Mouse (Mus musculus) forebrain, embryonic 14.5 days (tissue): ENCODE data around the gene Snap91. TPM values are rescaled to one million over a fixed set of nuclear protein-coding genes. Genes with fewer than 3 reads are reported as not detected.

Source experiments
- ATAC-seq: fragments of 200-750 bp; cut with Nextera tagmentation; 2 replicates; pipeline ENCODE4 v1.8.0; 2017; ENCODE audit warnings: mild to moderate bottlenecking, moderate library complexity
- DNase-seq: peaks from one replicate; pipeline ENCODE4 v3.0.0-alpha.2; 2015; ENCODE audit warnings: low spot score
- H3K27ac ChIP-seq: fragments of 300-500 bp; sonication (generic); 2 replicates; pipeline ENCODE4 v1.5.1; 2014; ENCODE audit warnings: low read depth, mild to moderate bottlenecking, control low read depth, low read length, moderate library complexity
- H3K27me3 ChIP-seq: fragments of 300-500 bp; sonication (generic); replicated peaks from 2 replicates; pipeline ENCODE4 v1.6.1; 2014; ENCODE audit warnings: low read length, control low read depth, mixed read lengths; ENCODE audit not compliant: control insufficient read depth, insufficient read depth
- H3K36me3 ChIP-seq: fragments of 300-500 bp; sonication (generic); 2 replicates; pipeline ENCODE4 v1.6.1; 2014; ENCODE audit warnings: low read length, control low read depth; ENCODE audit not compliant: control insufficient read depth, insufficient read depth
- H3K4me1 ChIP-seq: fragments of 300-500 bp; sonication (generic); 2 replicates; pipeline ENCODE4 v1.6.1; 2014; ENCODE audit warnings: antibody characterized with exemption, low read length, control low read depth; ENCODE audit not compliant: control insufficient read depth, insufficient read depth
- H3K4me2 ChIP-seq: fragments of 300-500 bp; sonication (generic); 2 replicates; pipeline ENCODE4 v1.6.1; 2014; ENCODE audit warnings: mild to moderate bottlenecking, control low read depth, low read length
- H3K4me3 ChIP-seq: fragments of 300-500 bp; sonication (generic); 2 replicates; pipeline ENCODE4 v1.5.1; 2014; ENCODE audit warnings: low read depth, low read length, control low read depth
- H3K9ac ChIP-seq: fragments of 300-500 bp; sonication (generic); 2 replicates; pipeline ENCODE4 v1.6.1; 2014; ENCODE audit warnings: mild to moderate bottlenecking, low read length, control low read depth, moderate library complexity
- H3K9me3 ChIP-seq: fragments of 300-500 bp; sonication (generic); replicated peaks from 2 replicates; pipeline ENCODE4 v1.6.1; 2016; ENCODE audit warnings: low read length, control low read depth, mixed read lengths; ENCODE audit not compliant: control insufficient read depth
- WGBS: fragments of 180-500 bp; shearing (Covaris S2); extraction: QIAGEN DNeasy Blood & Tissue Kit; methylation state at CpG from one replicate; pipeline ENCODE4 v1.1.7; 2014; 5-methylcytosine and 5-hydroxymethylcytosine counted together
- polyA plus RNA-seq: library from polyadenylated mRNA; unstranded; fragments of >200 nt; fragmentation: Nextera tagmentation; extraction: Ambion mirVana; gene quantifications from 2 replicates; pipeline ENCODE4 v1.2.1, GENCODE M21; 2014

The Snap91 gene
- polyA plus RNA-seq, 1 experiment from 2014 or later: 43.1 TPM

- Histone ChIP-seq H3K27me3 (0 out of 2 replicates have a peak, but pooled peaks cover 6% of the 10 kb centered on the region), H3K4me2 (no peak overlapping the region), H3K9ac (no peak overlapping the region), H3K36me3 (no peaks in the 10 kb centered on the region), H3K4me1 (peaks cover 5% of the 10 kb centered on the region; the same call in 1 of the 2 replicates), H3K27ac (no peak overlapping the region), H3K9me3 (no peaks in the 10 kb centered on the region), H3K4me3 (no peak overlapping the region)
- WGBS: 86% methylated on average over 4 of the region's 4 CpGs
- DNase-seq (no peak), ATAC-seq (no peak)
Observed at GRCm38 (mm10) chr9:86873681-86874080, 6.8 kb downstream of the Snap91 start.

DNA sequence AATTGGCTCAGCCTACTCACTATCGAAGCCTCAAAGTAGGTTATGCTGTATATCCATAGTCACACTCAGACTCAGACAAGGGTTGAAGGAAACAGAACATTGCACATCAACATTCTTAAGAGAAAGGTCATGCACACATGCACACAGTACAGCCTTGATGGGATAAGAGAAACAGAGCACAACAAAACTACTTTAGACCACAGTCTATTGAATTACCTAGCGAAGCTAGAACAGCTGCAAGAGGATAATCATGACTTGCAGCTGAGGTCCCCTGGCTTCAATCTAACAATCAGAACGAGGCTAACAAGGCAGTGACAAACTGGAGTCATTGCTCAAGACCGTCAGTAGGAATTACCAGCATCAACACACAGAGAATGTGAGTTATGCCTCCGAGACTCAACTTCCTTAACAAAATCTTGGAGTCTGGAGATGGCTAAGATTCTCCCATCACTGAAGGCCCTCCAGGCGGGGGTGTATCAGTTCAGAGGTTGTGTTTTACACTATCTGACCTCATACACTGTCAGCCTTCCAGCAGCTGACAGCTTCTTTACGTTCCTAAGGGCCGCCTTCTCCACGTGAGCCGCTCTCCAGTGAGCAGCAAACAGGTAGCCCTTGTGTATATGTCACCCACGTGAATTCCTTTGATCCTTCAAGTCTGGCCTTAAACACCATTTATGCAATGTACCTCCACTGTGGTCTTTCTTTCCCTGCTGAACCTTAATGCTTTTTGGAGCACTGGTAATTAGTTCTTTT is 10.7 kb downstream of the Snap91 start:
- no peak for DNase-seq
- no peaks in the 10 kb centered on the region for H3K36me3 ChIP-seq
- H3K4me3 ChIP-seq: no peak overlapping the region
- no peak overlapping the region; the same call in 1 of the 2 replicates for H3K27ac ChIP-seq
- no peaks in the 10 kb centered on the region for H3K9me3 ChIP-seq
- H3K4me2 ChIP-seq: no peak overlapping the region
- 41% methylated on average over 11 of the region's 11 CpGs for WGBS
- H3K27me3 ChIP-seq: no peaks in the 10 kb centered on the region
- peaks cover 5% of the 10 kb centered on the region; the same call in 1 of the 2 replicates for H3K4me1 ChIP-seq
- H3K9ac ChIP-seq: no peak overlapping the region
- ATAC-seq: no peak

- 81% methylated on average over 4 of the region's 4 CpGs for WGBS
- H3K9ac ChIP-seq: no peak overlapping the region
- ATAC-seq: no peak
- no peaks in the 10 kb centered on the region for H3K9me3 ChIP-seq
- no peak overlapping the region for H3K4me2 ChIP-seq
- no peak overlapping the region for H3K4me3 ChIP-seq
- no peaks in the 10 kb centered on the region for H3K36me3 ChIP-seq
- H3K27me3 ChIP-seq: no peaks in the 10 kb centered on the region
- no peak overlapping the region for H3K27ac ChIP-seq
- no peaks in the 10 kb centered on the region for H3K4me1 ChIP-seq
- no peak for DNase-seq
Observed at GRCm38 (mm10) chr9:86858101-86858500, 22.4 kb downstream of the Snap91 start.

GRCm38 (mm10) chr9:86857626-86858025 is 22.8 kb downstream of the Snap91 start:
- Histone ChIP-seq H3K4me2 (no peak overlapping the region), H3K4me3 (no peak overlapping the region), H3K9ac (no peak overlapping the region), H3K36me3 (no peaks in the 10 kb centered on the region), H3K9me3 (no peaks in the 10 kb centered on the region), H3K27me3 (no peaks in the 10 kb centered on the region), H3K4me1 (no peaks in the 10 kb centered on the region), H3K27ac (no peak overlapping the region)
- no peak for DNase-seq
- no peak for ATAC-seq
- WGBS: 98% methylated on average over 2 of the region's 2 CpGs

DNA sequence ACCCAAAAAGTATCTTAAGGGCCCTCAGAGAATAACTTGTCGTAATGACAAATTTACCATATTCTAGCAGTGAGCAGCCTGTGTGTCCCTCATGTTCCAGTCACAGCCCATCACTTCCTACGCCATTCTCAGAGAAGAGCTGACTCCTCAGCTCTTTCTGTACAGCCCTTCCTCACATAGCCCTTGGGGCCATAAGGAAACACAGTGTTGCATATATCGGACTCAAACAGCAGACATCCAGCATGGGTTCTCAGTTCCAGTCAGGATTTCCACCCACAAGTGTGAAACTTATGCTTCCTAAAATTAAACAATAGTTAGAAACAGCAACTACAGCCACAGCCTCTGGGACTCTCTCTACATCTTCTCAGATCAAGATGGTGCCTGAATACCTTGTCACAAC is 27.6 kb downstream of the Snap91 start:
- no peak for ATAC-seq
- Histone ChIP-seq H3K4me1 (peaks cover 3% of the 10 kb centered on the region; the same call in 1 of the 2 replicates), H3K27me3 (no peaks in the 10 kb centered on the region), H3K4me2 (no peak overlapping the region), H3K9ac (no peak overlapping the region), H3K27ac (no peak overlapping the region), H3K36me3 (no peaks in the 10 kb centered on the region), H3K4me3 (no peak overlapping the region), H3K9me3 (no peaks in the 10 kb centered on the region)
- WGBS: 94% methylated on average over 3 of the region's 3 CpGs
- no peak for DNase-seq

DNA sequence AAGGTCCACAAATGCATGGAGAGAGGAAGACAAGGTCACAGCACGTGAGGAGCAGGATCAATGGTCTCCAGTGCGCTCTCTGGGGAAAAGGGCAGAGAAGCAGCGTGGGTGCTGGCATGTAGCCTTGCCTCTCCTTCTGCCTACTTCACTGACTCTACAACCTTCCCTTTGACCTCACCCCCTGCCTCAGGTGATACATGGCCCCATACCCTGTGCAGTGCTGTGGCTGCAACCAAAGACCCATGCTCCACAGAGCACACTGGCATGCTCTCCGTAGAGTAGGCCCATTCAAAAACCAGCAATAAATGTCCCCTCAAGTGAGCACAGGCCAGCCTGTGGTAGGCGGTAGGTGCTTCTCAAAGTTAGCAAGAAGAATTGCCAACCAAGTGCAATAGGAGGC is 28.8 kb downstream of the Snap91 start:
- Histone ChIP-seq H3K9me3 (no peaks in the 10 kb centered on the region), H3K4me1 (peaks cover 3% of the 10 kb centered on the region; the same call in 1 of the 2 replicates), H3K27ac (no peak overlapping the region), H3K9ac (no peak overlapping the region), H3K4me3 (no peak overlapping the region), H3K36me3 (no peaks in the 10 kb centered on the region), H3K4me2 (no peak overlapping the region), H3K27me3 (no peaks in the 10 kb centered on the region)
- WGBS: 94% methylated on average over 5 of the region's 5 CpGs
- DNase-seq: no peak
- no peak for ATAC-seq

DNA sequence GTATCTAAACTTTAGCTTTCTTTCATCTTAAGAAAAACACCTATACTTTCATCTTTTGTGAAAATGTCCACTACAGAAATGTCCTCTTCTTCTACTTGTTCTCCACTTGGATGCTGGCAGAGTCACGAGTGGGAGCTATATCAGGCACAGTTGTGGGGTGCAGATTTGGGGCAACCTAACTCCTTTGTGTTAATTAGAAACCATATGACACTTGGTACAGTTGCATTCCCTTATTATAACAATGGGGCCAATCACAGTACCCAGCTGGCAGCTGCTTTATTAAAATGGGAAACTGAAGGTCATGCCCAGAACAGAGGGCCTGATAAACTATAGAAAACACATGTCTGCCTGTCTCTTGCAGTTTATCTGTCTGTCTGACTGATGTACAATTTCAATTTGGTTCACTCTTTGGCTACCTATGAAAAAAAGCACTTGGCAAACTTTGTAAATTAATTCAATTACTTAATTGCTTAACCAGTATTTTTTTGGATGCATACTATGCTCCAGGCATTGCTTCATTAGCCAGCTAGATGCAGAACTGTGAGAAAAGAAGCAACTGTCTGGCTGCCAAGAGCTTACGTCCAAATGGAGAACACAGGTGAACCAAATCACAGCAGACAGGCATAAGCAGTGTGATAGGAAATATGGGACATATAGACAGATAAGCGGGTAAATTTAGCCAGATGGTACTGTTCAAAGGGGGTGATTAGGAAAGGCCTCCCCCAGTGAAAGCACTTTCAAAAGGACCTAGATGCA is 29.8 kb downstream of the Snap91 start:
- no peak overlapping the region for H3K9ac ChIP-seq
- H3K27me3 ChIP-seq: no peaks in the 10 kb centered on the region
- peaks cover 3% of the 10 kb centered on the region; the same call in 1 of the 2 replicates for H3K4me1 ChIP-seq
- no peak overlapping the region for H3K4me3 ChIP-seq
- no peak overlapping the region for H3K27ac ChIP-seq
- DNase-seq: peak; percentile 50
- no peaks in the 10 kb centered on the region for H3K9me3 ChIP-seq
- no peaks in the 10 kb centered on the region for H3K36me3 ChIP-seq
- WGBS: 45% methylated on average over 3 of the region's 3 CpGs
- peak; percentile 72 for ATAC-seq
- no peak overlapping the region for H3K4me2 ChIP-seq

DNA sequence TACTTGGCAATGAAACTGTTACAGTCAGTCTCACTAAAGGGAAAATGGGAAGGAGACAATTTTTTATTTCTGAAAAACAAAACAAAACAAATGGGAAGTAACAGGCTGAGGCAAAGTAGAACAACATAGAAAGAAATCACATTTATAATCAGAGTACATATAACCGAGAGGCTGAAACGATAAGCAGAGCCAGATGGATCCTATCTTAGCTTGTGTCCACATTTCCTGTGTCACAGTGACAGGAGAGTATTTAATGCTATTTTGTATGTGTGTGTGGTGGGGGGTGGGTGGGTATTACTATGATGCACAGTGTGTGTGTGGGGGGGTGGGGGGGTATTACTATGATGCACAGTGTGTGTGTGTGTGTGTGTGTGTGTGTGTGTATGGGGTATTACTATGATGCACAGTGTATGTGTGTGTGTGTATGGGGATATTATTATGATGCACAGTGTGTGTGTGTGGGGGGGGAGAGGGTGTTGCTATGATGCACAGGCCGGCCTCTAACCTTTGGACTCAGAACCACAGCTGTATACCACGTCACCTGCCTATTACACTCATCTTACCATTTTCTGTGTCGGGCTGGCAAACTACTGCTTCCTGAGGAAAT is 36.6 kb downstream of the Snap91 start:
- H3K9me3 ChIP-seq: no peaks in the 10 kb centered on the region
- WGBS: 91% methylated on average over 5 of the region's 5 CpGs
- no peaks in the 10 kb centered on the region for H3K4me1 ChIP-seq
- no peaks in the 10 kb centered on the region for H3K27me3 ChIP-seq
- no peaks in the 10 kb centered on the region for H3K36me3 ChIP-seq
- DNase-seq (no peak), ATAC-seq (0 out of 2 replicates have a peak, but pooled peaks have one; percentile 26)
- no peak overlapping the region for H3K27ac ChIP-seq
- H3K4me2 ChIP-seq: no peak overlapping the region
- no peak overlapping the region for H3K4me3 ChIP-seq
- H3K9ac ChIP-seq: no peak overlapping the region
